Mouse (Mus musculus) heart, embryonic 12.5 days (tissue): Measurements from ENCODE around the gene Gm11042. TPM values are rescaled to one million over a fixed set of nuclear protein-coding genes. Genes with fewer than 3 reads are reported as not detected.

ENCODE experiments used
- ATAC-seq: fragments of 200-750 bp; cut with Nextera tagmentation; 2 replicates; pipeline ENCODE4 v1.8.0; 2017; ENCODE audit warnings: moderate TSS enrichment, moderate library complexity; ENCODE audit not compliant: insufficient number of reproducible peaks, low FRiP score
- H3K27ac ChIP-seq: fragments of 300-500 bp; sonication (generic); 2 replicates; pipeline ENCODE4 v1.5.1; 2016; ENCODE audit warnings: mild to moderate bottlenecking, moderate library complexity; ENCODE audit not compliant: poor library complexity, severe bottlenecking
- H3K27me3 ChIP-seq: fragments of 300-500 bp; sonication (generic); replicated peaks from 2 replicates; pipeline ENCODE4 v1.6.1; 2016; ENCODE audit warnings: mild to moderate bottlenecking, moderate library complexity
- H3K36me3 ChIP-seq: fragments of 300-500 bp; sonication (generic); 2 replicates; pipeline ENCODE4 v1.6.1; 2016; ENCODE audit warnings: mild to moderate bottlenecking, moderate library complexity
- H3K4me1 ChIP-seq: fragments of 300-500 bp; sonication (generic); replicated peaks from 2 replicates; pipeline ENCODE4 v1.6.1; 2016; ENCODE audit warnings: mild to moderate bottlenecking
- H3K4me2 ChIP-seq: fragments of 300-500 bp; sonication (generic); 2 replicates; pipeline ENCODE4 v1.6.1; 2016; ENCODE audit warnings: mild to moderate bottlenecking, moderate library complexity
- H3K4me3 ChIP-seq: fragments of 300-500 bp; sonication (generic); 2 replicates; pipeline ENCODE4 v1.5.1; 2016; ENCODE audit warnings: mild to moderate bottlenecking
- H3K9ac ChIP-seq: fragments of 300-500 bp; sonication (generic); 2 replicates; pipeline ENCODE4 v1.6.1; 2016; ENCODE audit warnings: mild to moderate bottlenecking, moderate library complexity
- H3K9me3 ChIP-seq: fragments of 300-500 bp; sonication (generic); replicated peaks from 2 replicates; pipeline ENCODE4 v1.6.1; 2016; ENCODE audit warnings: mild to moderate bottlenecking, moderate library complexity
- WGBS: fragments of 180-500 bp; shearing (Covaris S2); methylation state at CpG from one replicate; pipeline ENCODE4 v1.1.7; 2016; 5-methylcytosine and 5-hydroxymethylcytosine counted together
- polyA plus RNA-seq: library from polyadenylated mRNA; unstranded; fragments of >200 nt; fragmentation: Nextera tagmentation; extraction: Ambion mirVana; gene quantifications from 2 replicates; pipeline ENCODE4 v1.2.1, GENCODE M21; 2016

The Gm11042 gene
- polyA plus RNA-seq: not detected in 2 replicates

DNA sequence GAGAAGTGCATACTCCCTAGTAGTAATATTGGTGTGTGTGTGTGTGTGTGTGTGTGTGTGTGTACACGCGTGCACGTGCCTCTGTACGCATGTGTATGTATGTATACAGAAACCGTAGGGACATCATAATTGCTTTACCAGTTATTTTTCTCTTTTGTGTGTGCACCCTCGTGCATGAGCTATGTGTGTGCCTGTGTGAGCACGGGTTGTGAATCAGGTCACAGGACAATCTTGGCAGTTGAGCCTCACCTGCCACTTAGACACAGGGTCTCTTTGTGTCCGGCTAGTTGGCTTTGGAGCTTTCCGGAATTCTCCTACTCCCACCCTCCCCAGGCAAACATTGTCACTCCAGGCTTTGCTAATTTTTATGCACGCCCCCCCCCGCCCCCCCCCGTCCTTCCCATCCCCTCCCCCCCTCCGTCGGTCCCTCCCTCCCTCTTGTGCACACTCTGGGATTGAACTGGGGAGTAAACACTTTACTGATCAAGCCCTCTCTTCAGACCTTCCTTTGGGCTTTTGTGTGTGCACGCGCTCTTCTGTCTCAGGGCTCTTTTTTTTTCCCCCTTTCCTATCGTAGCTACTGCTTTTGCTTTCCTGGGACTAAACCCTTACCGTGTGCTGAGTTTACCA, at the start of gene Gm11042:
Gene Gm11042, minus strand, starts transcription at position 51 of the 630 bp plus-strand sequence.
- no peaks in the 10 kb centered on the region for H3K9me3 ChIP-seq
- 0 out of 2 replicates have a peak, but pooled peaks have one; percentile 53 for ATAC-seq
- peaks cover 4% of the 10 kb centered on the region; the same call in 1 of the 2 replicates for H3K4me1 ChIP-seq
- peak within 1 kb of the TSS; percentile 66 for H3K9ac ChIP-seq
- no peaks in the 10 kb centered on the region for H3K36me3 ChIP-seq
- peak within 1 kb of the TSS; percentile 58 for H3K27ac ChIP-seq
- H3K4me2 ChIP-seq: peak within 1 kb of the TSS; percentile 84
- H3K27me3 ChIP-seq: no peaks in the 10 kb centered on the region
- peak within 1 kb of the TSS; percentile 56 for H3K4me3 ChIP-seq
- WGBS: 37% methylated on average over 15 of the region's 18 CpGs

DNA sequence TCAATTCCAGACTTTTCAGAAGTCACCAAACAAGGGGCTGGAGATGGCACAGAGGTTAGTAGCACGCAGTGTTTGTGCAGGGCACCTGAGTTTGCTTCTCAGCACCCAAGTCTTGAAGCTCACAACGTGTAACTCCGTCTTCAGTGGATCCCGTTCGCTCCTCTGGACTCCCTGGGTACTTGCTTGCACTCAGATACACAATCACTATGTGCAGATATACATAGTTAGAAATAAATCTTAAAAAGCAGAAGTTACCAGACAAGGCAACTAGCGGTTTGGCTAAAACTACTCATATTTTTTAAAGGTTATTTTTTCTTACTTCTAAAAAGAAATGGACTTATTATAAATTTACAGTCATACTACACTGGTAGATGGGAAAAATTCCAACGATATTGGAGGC, 48.3 kb upstream of the Gm11042 start:
- no peak overlapping the region for H3K9ac ChIP-seq

DNA sequence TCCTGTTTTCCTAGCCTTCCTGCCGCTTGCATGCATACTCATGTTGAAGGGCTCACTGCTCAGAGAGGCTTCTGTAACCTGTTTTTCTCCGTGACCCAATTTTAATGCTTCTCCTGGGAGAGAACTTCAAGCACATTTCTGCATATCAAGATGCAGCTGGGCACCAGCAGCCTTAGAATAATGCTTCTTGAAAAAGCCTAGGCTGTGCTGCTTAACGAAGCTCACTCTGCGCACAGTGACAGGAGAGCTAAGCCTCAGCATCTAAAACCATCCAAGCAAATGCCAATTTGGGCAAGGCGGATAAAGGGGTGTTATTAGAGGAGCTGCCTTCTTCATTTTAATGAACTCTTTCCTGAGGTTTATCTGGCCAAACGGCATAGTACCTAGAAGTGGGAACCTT, 46.9 kb upstream of the Gm11042 start:
- H3K27ac ChIP-seq: no peak overlapping the region
- WGBS: 79% methylated on average over 6 of the region's 6 CpGs
- H3K9ac ChIP-seq: no peak overlapping the region
- no peak overlapping the region for H3K4me2 ChIP-seq
- H3K27me3 ChIP-seq: no peaks in the 10 kb centered on the region
- no peak for ATAC-seq
- no peak overlapping the region for H3K4me3 ChIP-seq
- H3K36me3 ChIP-seq: no peaks in the 10 kb centered on the region
- H3K4me1 ChIP-seq: peaks cover 15% of the 10 kb centered on the region
- H3K9me3 ChIP-seq: no peaks in the 10 kb centered on the region

More for the DNA sequence above, 48.3 kb upstream of the Gm11042 start:
- Histone ChIP-seq H3K4me2 (no peak overlapping the region), H3K36me3 (no peaks in the 10 kb centered on the region), H3K4me1 (peaks cover 11% of the 10 kb centered on the region), H3K9me3 (no peaks in the 10 kb centered on the region), H3K27ac (no peak overlapping the region), H3K4me3 (no peak overlapping the region), H3K27me3 (no peaks in the 10 kb centered on the region)
- WGBS: 85% methylated on average over 7 of the region's 7 CpGs
- no peak for ATAC-seq

DNA sequence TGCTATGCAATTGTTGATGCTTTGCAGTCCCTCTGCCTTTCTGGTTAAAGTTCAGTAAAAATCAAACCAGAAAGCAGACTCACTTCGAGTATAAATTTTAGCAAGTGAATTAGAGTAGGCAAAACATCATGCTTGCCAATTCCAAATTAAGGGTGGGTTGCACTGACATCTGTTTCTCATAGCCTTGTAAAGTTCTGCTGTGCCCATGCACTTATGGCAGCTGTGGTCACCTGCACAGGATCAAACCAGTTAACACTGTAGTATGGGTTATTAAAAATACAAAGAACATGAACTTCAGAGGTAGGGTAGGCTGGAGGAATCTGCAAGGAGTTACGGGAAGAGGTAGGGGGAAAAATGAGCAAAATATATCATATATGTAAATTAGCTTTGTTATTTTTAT, 46.3 kb upstream of the Gm11042 start:
- no peaks in the 10 kb centered on the region for H3K36me3 ChIP-seq
- H3K4me1 ChIP-seq: peaks cover 19% of the 10 kb centered on the region
- H3K9me3 ChIP-seq: no peaks in the 10 kb centered on the region
- ATAC-seq: no peak
- no peak overlapping the region for H3K4me3 ChIP-seq
- no peak overlapping the region for H3K4me2 ChIP-seq
- H3K9ac ChIP-seq: no peak overlapping the region
- whole genome bisulfite sequencing: 77% methylated on average over 2 of the region's 2 CpGs
- H3K27ac ChIP-seq: no peak overlapping the region
- no peaks in the 10 kb centered on the region for H3K27me3 ChIP-seq

DNA sequence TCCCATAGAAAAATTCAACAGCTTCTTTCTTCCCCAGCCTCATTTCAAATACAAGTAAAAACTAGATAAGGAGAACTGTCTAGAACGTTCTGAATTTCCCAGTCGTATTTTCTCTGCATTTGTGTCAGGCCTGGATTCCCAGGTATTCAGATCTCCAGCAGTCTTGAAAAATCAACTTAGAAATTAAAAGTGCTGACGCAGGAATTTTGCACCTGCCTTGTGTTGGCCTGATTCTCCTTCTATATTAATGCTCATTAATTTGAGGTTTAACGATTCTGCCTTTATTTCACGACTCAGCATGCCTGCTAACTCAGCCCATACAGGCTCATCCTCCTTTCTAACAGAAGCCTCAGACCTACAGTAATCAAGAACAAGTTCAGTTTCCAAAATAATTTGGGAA, 43.6 kb upstream of the Gm11042 start:
- Histone ChIP-seq H3K4me2 (no peak overlapping the region), H3K36me3 (no peaks in the 10 kb centered on the region), H3K9me3 (0 out of 2 replicates have a peak, but pooled peaks cover 3% of the 10 kb centered on the region), H3K4me3 (no peak overlapping the region), H3K4me1 (peaks cover 19% of the 10 kb centered on the region), H3K27ac (no peak overlapping the region), H3K9ac (no peak overlapping the region), H3K27me3 (no peaks in the 10 kb centered on the region)
- 75% methylated on average over 5 of the region's 5 CpGs for WGBS
- ATAC-seq: no peak

DNA sequence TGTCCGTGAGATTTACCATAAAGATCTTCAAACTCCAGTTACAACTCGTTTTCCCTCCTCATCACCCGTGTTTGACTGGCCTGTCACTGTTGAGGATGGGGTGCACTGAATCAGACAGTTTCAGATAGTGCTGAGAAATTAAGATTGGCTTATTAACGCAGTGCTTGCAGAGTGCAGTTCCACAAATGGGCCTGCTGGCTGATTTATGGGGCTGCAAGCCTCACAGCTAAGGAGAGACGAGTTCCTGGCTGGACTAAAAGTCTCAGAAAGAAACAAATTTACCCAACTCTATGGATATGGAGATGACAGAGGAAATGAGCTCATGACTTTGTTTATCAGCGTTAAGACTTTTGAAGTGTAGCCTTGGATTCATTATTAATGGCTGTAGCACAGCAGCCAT, 41.6 kb upstream of the Gm11042 start:
- peaks cover 19% of the 10 kb centered on the region for H3K4me1 ChIP-seq

DNA sequence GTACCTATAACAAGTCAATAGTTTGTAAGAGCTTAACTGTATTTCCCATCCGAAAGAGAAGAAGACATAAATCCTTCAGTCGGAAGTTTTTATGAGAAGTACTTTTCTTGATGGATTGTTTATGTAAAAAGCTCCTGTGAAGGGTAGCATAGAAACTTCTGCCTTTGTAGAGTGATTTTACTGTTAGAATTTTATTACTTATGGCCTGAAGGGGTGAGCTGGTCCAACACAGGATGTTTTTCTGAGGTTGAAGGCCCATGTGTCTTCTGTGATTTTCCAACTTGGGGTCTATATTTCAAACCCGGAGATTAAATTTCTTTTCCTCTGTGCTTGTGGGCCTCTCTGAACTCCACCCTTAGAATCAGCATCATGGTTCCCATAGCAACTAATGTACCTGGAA, 26.5 kb upstream of the Gm11042 start:
- no peak overlapping the region for H3K4me3 ChIP-seq
- no peaks in the 10 kb centered on the region for H3K9me3 ChIP-seq
- H3K4me2 ChIP-seq: no peak overlapping the region
- H3K9ac ChIP-seq: no peak overlapping the region
- WGBS: 85% methylated on average over 3 of the region's 3 CpGs
- peaks cover 22% of the 10 kb centered on the region for H3K4me1 ChIP-seq
- no peak for ATAC-seq
- no peaks in the 10 kb centered on the region for H3K27me3 ChIP-seq
- no peak overlapping the region for H3K27ac ChIP-seq
- H3K36me3 ChIP-seq: no peaks in the 10 kb centered on the region

More for the DNA sequence above, 41.6 kb upstream of the Gm11042 start:
- Histone ChIP-seq H3K9me3 (0 out of 2 replicates have a peak, but pooled peaks cover 3% of the 10 kb centered on the region), H3K27me3 (no peaks in the 10 kb centered on the region), H3K9ac (no peak overlapping the region), H3K36me3 (no peaks in the 10 kb centered on the region), H3K4me3 (no peak overlapping the region), H3K27ac (no peak overlapping the region), H3K4me2 (no peak overlapping the region)
- no peak for ATAC-seq
- 68% methylated on average over 6 of the region's 6 CpGs for WGBS

DNA sequence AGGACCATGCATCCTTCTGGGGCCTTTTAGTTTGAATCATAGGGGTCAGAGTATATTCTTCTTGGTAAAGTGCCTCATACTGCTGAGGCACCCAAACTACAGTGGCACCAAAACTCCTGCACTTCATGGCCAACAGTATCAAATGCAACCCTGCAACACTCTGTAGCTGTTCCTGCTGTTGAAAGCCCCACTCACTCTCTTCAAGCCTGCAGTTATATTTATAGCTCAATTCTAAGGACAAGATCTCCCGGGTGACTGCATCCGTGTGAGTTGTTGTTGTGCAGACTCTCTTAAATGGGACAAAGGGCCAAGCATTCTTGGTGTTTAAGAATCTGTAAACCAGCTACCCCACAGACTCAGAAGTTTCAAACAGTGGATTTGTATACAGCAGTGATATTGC, 23.9 kb upstream of the Gm11042 start:
- H3K27ac ChIP-seq: peak overlapping the region; percentile 48; the same call in 1 of the 2 replicates
- H3K9me3 ChIP-seq: no peaks in the 10 kb centered on the region
- 0 out of 2 replicates have a peak, but pooled peaks have one; percentile 29 for ATAC-seq
- 48% methylated on average over 2 of the region's 2 CpGs for WGBS
- H3K4me1 ChIP-seq: peaks cover 22% of the 10 kb centered on the region
- H3K36me3 ChIP-seq: no peaks in the 10 kb centered on the region
- H3K9ac ChIP-seq: no peak overlapping the region
- H3K4me3 ChIP-seq: no peak overlapping the region
- 0 out of 2 replicates have a peak overlapping the region, but pooled peaks have one; percentile 32 for H3K4me2 ChIP-seq
- no peaks in the 10 kb centered on the region for H3K27me3 ChIP-seq

DNA sequence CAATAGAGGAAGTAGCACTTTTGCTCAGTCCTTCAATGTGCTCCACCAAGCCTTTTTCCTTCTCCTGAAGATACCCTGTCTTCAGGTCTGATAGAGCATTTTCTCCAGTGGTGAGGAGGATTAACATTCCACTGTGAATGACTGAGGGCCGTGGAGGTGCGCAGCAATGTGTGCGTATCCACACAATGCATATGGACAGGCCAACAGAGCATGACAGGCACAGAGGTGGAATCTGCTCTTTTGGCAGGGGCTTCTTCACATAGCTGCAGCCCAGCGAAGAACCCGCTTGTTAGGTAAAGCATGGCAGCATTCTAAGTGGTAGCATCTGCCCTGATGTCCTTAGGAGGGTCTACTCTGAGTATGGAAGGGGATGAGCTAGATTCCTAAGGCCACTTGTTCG, 17.5 kb upstream of the Gm11042 start:
- H3K36me3 ChIP-seq: no peaks in the 10 kb centered on the region
- no peaks in the 10 kb centered on the region for H3K27me3 ChIP-seq
- no peaks in the 10 kb centered on the region for H3K9me3 ChIP-seq
- H3K27ac ChIP-seq: no peak overlapping the region
- ATAC-seq: no peak
- 82% methylated on average over 6 of the region's 6 CpGs for WGBS
- H3K4me2 ChIP-seq: no peak overlapping the region
- H3K4me1 ChIP-seq: no peaks in the 10 kb centered on the region
- H3K4me3 ChIP-seq: no peak overlapping the region
- H3K9ac ChIP-seq: no peak overlapping the region

DNA sequence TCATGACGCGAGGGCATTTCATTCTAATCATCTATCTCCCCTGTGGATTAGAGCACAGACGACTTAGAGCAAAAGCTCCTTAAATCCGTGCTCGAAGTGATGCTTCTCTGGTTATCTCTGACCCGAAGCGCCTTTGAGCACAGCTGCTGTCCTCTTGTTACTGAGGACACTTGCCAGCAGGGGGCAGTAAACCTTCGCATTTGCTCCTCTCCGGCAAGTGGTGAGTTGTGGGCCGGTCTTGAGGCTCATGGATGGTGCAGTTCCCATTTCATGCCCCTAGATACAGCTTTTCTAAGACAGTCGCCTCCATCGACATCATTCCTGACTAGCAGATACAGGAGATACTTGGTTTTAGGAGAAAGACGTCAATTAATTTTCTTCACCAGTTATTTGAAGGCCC, 16.8 kb upstream of the Gm11042 start:
- no peak for ATAC-seq
- H3K9me3 ChIP-seq: no peaks in the 10 kb centered on the region
- no peak overlapping the region for H3K9ac ChIP-seq
- 17% methylated on average over 13 of the region's 13 CpGs for WGBS
- no peaks in the 10 kb centered on the region for H3K27me3 ChIP-seq
- no peaks in the 10 kb centered on the region for H3K36me3 ChIP-seq
- H3K4me1 ChIP-seq: no peaks in the 10 kb centered on the region
- no peak overlapping the region for H3K27ac ChIP-seq
- no peak overlapping the region for H3K4me3 ChIP-seq
- H3K4me2 ChIP-seq: no peak overlapping the region

DNA sequence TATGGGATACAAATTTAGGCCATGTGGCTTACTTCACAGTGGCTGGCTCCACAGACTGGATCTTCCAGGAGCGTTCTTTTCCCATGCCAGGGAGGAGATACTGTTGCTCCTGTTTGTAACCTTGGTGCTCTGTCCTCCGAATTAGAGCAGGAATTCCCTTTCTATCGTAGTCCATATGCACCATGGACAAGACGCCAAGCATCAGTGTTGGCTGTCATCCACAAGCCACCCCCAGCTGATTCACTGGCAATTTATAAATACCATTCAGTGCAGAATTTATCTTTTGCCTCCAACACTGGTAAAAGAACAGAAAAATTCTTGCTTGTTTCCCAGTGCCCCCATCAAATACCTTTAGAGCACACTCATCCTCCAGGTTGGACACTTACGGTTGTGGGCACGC, 13.6 kb upstream of the Gm11042 start:
- WGBS: 91% methylated on average over 6 of the region's 6 CpGs
- Histone ChIP-seq H3K4me3 (no peak overlapping the region), H3K4me1 (no peaks in the 10 kb centered on the region), H3K9ac (no peak overlapping the region), H3K4me2 (no peak overlapping the region), H3K27me3 (no peaks in the 10 kb centered on the region), H3K36me3 (no peaks in the 10 kb centered on the region), H3K9me3 (no peaks in the 10 kb centered on the region), H3K27ac (no peak overlapping the region)
- no peak for ATAC-seq

DNA sequence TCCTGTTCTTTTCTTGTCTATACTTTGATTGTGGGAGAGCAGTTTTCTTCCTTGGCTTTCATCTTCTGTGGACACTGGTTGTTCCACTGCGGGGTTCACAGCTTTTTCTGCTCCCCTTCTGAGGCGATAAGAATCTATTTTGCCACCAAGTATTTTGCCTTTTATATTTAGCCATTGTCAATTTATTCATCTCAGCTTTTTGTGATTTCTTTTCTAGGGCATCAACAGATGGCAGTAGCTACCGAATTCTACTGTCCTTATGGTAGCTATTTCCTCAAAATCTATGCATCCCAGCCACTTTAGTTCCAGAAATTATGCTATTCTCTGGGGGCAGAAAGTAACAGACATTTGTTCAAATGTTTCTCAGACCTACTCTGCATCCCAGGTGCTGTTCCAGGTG, 10.4 kb upstream of the Gm11042 start:
- Histone ChIP-seq H3K4me1 (no peaks in the 10 kb centered on the region), H3K36me3 (no peaks in the 10 kb centered on the region), H3K9ac (no peak overlapping the region), H3K27me3 (no peaks in the 10 kb centered on the region), H3K4me3 (no peak overlapping the region), H3K9me3 (no peaks in the 10 kb centered on the region; the same call in 1 of the 2 replicates), H3K27ac (no peak overlapping the region), H3K4me2 (no peak overlapping the region)
- WGBS: 81% methylated on average over 3 of the region's 3 CpGs
- no peak for ATAC-seq
